Mouse (Mus musculus): ENCODE measurements around the gene Klf15.

Klf15 gene

GRCm38 (mm10) chr6:90463890-90464421 is 1.6 kb downstream of the Klf15 start:
- in situ Hi-C loops (cut with MboI; ENCODE audit: low sequenced_read_pairs), result no loop called here

- in situ Hi-C loops (cut with MboI; ENCODE audit: low sequenced_read_pairs), result no loop called here
Measured at GRCm38 (mm10) chr6:90465028-90465640, 2.8 kb downstream of the Klf15 start.

- in situ Hi-C loops (cut with MboI; ENCODE audit: low sequenced_read_pairs), result no loop called here
Measured at GRCm38 (mm10) chr6:90466079-90466478, 3.7 kb downstream of the Klf15 start.

DNA sequence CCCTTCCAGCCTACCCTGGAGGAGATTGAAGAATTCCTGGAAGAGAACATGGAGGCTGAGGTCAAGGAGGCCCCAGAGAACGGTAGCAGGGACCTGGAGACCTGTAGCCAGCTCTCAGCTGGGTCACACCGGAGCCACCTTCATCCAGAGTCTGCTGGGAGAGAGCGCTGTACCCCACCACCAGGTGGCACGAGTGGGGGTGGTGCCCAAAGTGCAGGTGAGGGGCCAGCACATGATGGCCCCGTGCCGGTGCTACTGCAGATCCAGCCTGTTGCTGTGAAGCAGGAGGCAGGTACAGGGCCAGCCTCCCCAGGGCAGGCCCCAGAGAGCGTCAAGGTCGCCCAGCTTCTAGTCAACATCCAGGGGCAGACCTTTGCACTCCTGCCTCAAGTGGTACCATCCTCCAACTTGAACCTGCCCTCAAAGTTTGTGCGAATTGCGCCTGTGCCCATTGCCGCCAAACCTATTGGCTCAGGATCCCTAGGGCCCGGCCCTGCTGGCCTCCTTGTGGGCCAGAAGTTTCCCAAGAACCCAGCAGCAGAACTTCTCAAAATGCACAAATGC is 4.6 kb downstream of the Klf15 start:
- in situ Hi-C loops (cut with MboI; ENCODE audit: low sequenced_read_pairs), result no loop called here

DNA sequence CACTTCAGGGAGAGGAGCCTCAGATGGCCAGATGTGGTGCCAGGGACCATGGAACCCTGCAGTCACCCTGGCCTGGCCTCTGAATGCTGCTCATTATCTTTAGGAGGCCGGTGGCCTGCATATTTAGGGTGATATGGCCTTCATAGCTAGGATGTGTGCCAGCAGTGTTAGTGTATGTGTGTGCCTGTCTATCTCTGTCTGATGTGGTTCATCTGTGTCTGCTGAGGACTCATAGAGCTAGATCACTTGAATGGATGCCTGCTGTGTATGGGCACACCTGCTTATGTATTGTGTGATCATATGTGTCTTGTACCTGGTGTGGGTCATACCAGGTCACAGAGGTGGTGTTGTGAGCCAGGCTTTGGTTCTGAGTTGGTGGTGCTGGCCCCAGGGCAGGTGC is 5.8 kb downstream of the Klf15 start:
- in situ Hi-C loops (cut with MboI; ENCODE audit: low sequenced_read_pairs), result no loop called here

DNA sequence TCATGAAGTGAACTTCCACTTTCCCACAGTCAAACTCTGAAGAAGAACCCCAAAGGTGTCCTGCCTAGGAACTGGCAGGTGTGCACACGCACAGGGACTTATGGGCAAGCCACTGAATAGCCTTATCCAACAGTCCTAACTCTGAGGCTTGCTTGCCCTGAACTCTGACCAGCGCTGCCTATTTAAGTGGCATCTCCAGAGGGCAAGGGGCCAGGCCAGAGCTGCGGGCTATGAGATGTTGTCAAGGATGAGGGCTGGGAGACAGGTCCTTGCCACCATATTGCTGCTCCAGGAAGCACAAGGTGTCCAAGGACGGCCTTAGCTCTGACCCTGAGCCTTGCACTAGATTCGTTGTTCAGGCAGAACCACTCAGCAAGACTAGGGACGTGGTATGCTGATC is 6.7 kb downstream of the Klf15 start:
- in situ Hi-C loops (cut with MboI; ENCODE audit: low sequenced_read_pairs), result no loop called here

DNA sequence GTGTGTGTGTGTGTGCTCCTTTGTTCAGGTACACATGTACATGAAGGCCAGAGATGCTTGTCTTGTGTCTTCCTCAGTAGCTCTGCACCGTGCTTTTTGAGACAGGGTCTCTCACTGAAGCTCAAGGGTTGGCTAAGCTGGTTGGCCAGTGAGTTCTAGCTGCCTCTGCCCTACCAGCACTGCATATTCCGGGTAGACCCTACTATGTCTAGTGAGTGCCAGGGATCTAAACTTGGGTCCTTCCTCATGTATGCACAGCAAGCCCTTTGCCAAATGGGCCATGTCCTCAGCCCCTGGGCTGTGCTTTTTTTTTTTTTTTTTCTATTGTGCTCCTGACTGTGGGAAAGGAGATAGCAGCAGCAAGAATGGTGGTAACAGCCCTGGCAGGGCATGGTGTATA is 7.9 kb downstream of the Klf15 start:
- in situ Hi-C loops (cut with MboI; ENCODE audit: low sequenced_read_pairs), result no loop called here

- in situ Hi-C loops (cut with MboI; ENCODE audit: low sequenced_read_pairs), result no loop called here
Measured at GRCm38 (mm10) chr6:90470947-90471541, 8.7 kb downstream of the Klf15 start.

DNA sequence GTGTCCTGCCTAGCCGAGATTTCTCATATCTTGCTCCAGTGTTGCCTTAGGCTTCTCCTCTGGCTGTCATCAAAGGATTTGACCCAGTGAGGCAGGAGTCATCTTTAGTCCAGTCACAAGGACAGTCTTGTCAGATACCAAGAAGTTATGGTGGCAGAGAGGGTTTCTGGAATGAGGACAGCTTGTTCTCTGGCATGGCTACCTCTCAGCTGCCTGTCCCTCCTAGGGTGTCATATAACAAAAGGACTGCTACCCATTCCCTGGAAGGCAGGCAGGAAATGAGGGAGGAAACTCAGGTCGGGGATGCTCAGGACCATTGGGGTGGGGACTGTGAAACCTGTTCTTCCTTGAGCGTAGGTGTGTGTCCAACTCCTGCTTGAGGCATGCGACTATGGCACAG is 9.7 kb downstream of the Klf15 start:
- in situ Hi-C loops (cut with MboI; ENCODE audit: low sequenced_read_pairs), result no loop called here

- in situ Hi-C loops (cut with MboI; ENCODE audit: low sequenced_read_pairs), result no loop called here
Measured at GRCm38 (mm10) chr6:90472697-90473096, 10.3 kb downstream of the Klf15 start.

DNA sequence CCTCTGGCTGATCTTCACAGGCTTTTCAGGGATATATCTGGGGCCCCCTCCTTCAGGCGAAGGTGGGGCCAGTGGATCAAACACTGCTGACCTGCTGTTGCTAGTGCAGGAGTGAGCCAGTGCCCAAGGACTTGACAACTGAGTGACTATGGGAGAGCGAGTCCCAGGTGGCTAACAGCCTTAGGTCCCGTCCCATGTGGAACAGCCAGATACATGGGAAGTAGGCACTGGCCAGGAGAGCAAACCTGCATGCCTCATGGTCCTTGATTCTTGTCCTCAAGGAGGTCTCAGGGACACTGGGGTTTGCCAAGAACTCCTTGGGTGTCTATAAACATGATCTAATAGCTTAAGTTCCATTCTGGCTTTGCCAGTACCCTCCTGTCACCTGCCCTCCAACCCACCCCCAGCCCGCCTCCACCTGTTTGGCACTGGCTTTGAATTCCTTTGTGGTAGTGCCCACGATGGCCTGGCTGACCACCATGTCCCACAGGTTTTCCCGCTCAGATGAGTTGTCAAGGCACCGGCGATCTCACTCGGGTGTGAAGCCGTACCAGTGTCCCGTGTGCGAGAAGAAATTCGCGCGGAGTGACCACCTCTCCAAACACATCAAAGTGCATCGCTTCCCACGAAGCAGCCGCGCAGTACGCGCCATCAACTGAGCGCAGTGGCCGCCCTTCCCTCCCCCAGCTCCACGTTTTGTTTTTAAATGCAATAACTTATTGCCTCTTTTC is 11.4 kb downstream of the Klf15 start:
- in situ Hi-C loops (cut with MboI; ENCODE audit: low sequenced_read_pairs), result no loop called here

- in situ Hi-C loops (cut with MboI; ENCODE audit: low sequenced_read_pairs), result no loop called here
Measured at GRCm38 (mm10) chr6:90474361-90474750, 12.0 kb downstream of the Klf15 start.

- in situ Hi-C loops (cut with MboI; ENCODE audit: low sequenced_read_pairs), result no loop called here
Measured at GRCm38 (mm10) chr6:90475176-90475853, 12.9 kb downstream of the Klf15 start.

GRCm38 (mm10) chr6:90475854-90476212 is 13.5 kb downstream of the Klf15 start:
- in situ Hi-C loops (cut with MboI; ENCODE audit: low sequenced_read_pairs), result no loop called here

GRCm38 (mm10) chr6:90476941-90477518 is 14.7 kb downstream of the Klf15 start:
- in situ Hi-C loops (cut with MboI; ENCODE audit: low sequenced_read_pairs), result no loop called here

DNA sequence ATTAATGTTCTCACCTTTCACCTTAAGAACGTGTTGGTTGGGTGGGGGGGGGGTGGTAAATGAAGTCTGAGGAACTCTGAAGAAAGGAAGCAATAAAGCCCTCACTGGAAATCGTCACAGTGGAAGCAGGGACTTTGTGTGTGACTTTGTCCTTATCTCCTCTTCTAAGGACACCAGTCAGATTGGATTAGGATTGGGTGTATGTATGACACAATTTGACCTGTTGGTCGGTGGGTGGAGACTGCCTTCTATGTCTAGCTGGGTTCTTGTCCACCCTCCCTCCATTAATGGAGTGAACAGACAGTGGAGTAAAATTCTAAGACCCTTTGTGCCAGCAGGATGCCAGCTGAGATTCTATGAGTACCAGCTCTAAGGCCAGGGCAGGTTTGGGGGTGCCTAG is 21.9 kb downstream of the Klf15 start:
- in situ Hi-C loops (cut with MboI; ENCODE audit: low sequenced_read_pairs), result no loop called here

GRCm38 (mm10) chr6:90484876-90485275 is 22.5 kb downstream of the Klf15 start:
- in situ Hi-C loops (cut with MboI; ENCODE audit: low sequenced_read_pairs), result no loop called here

GRCm38 (mm10) chr6:90486176-90486921 is 24.0 kb downstream of the Klf15 start, which contains the start of gene Aldh1l1:
Aldh1l1 (plus strand) TSS chr6:90486427.
- in situ Hi-C loops (cut with MboI; ENCODE audit: low sequenced_read_pairs), result no loop called here

- in situ Hi-C loops (cut with MboI; ENCODE audit: low sequenced_read_pairs), result no loop called here
Measured at GRCm38 (mm10) chr6:90487531-90487930, 25.2 kb downstream of the Klf15 start.

- in situ Hi-C loops (cut with MboI; ENCODE audit: low sequenced_read_pairs), result no loop called here
Measured at GRCm38 (mm10) chr6:90489532-90489931, 27.2 kb downstream of the Klf15 start.

Measured in CH12F3 (cell line).